Mouse (Mus musculus) bone marrow, adult 2 months (tissue): ENCODE results near the gene Lrrn4cl. TPM values are rescaled to one million over a fixed set of nuclear protein-coding genes. Genes with fewer than 3 reads are reported as not detected.
A peak's percentile ranks its signal among the peaks of the same experiment; 100 is the strongest.

Experiments used
- H3K27ac ChIP-seq: fragments of 200-500 bp; 2 replicates; pipeline ENCODE4 v1.5.1; 2012; ENCODE audit warnings: low read depth, mild to moderate bottlenecking, control low read depth, inconsistent platforms, low read length; ENCODE audit not compliant: control insufficient read depth, poor library complexity, insufficient read depth
- H3K4me1 ChIP-seq: fragments of 200-500 bp; 2 replicates; pipeline ENCODE4 v1.6.1; 2011; ENCODE audit warnings: low read length; ENCODE audit not compliant: control insufficient read depth, insufficient read depth
- H3K4me3 ChIP-seq: fragments of 200-500 bp; replicated peaks from 2 replicates; pipeline ENCODE3; 2011; ENCODE audit warnings: mild to moderate bottlenecking, low read depth, low read length, control low read depth; ENCODE audit not compliant: control insufficient read depth
- CTCF ChIP-seq: fragments of 200-500 bp; IDR thresholded peaks from 2 replicates; pipeline ENCODE4 v1.5.1; 2011; ENCODE audit warnings: low read length, control low read depth; ENCODE audit not compliant: control insufficient read depth, insufficient read depth
- POLR2A ChIP-seq: fragments of 200-500 bp; IDR thresholded peaks from 2 replicates; pipeline ENCODE4 v1.6.1; 2011; ENCODE audit warnings: low read depth, mild to moderate bottlenecking, control low read depth, low read length, borderline replicate concordance; ENCODE audit not compliant: control insufficient read depth
- WGBS: fragments of 180-500 bp; shearing (Covaris S2); methylation state at CpG from one replicate; pipeline ENCODE4 v1.1.7; 2018; 5-methylcytosine and 5-hydroxymethylcytosine counted together
- polyA plus RNA-seq: library from polyadenylated mRNA; stranded (reverse); fragments of >200 nt; gene quantifications from 2 replicates; pipeline ENCODE4 v1.2.4, GENCODE M21; 2011; ENCODE audit warnings: low replicate concordance; ENCODE audit not compliant: missing spikeins, insufficient read depth, insufficient read length

The Lrrn4cl gene
- polyA plus RNA-seq, 1 experiment, result 0.62 TPM

DNA sequence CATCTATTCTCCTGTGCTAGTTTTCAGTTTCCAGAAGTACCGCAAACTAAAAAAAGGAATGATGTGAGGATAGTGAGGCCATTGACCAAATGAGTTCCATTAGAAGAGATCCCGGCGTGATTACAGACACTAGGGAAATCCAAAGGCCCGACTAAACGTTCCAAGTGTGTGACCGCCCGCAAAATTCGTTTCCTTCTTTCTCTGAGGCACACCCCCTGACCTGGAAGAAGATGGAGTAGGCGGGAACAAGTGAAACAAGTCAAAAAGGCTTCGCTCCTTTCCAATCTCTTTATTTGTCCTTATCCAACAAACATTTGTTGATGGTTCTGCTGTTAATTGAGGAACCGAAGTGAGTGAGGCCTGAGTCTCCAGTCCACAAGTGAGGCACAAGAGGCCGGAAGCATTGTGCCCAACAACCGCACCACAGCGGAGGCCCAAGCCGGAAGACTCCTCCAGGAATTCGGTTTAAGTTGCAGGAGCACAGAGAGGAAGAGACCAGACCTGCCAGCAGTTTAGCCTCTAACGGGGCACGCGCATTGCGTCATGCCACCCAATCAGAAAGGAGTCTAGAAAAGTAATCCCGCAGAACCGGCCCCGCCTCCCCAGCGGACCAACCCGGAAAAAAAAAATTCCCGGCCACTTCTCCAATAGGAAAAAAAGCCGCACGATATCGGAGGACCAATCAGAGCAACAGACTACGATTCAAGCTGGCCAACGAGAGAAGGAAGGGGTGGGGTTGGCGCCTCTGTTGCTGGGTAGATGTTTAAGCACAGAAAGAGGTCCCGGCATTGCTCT is 31.6 kb upstream of the Lrrn4cl start, which contains the start of gene Ttc9c:
Gene Ttc9c, minus strand, starts transcription at position 533 of the 795 bp plus-strand sequence.
- TF ChIP-seq POLR2A (peak; percentile 72), CTCF (no peak)
- H3K4me1 ChIP-seq, result peaks cover 1% of the 10 kb centered on the region; the same call in 1 of the 2 replicates
- peak within 1 kb of the TSS; percentile 98 for H3K4me3 ChIP-seq
- peak within 1 kb of the TSS; percentile 98 for H3K27ac ChIP-seq
- under 1% methylated on average over 33 of the region's 33 CpGs for WGBS

DNA sequence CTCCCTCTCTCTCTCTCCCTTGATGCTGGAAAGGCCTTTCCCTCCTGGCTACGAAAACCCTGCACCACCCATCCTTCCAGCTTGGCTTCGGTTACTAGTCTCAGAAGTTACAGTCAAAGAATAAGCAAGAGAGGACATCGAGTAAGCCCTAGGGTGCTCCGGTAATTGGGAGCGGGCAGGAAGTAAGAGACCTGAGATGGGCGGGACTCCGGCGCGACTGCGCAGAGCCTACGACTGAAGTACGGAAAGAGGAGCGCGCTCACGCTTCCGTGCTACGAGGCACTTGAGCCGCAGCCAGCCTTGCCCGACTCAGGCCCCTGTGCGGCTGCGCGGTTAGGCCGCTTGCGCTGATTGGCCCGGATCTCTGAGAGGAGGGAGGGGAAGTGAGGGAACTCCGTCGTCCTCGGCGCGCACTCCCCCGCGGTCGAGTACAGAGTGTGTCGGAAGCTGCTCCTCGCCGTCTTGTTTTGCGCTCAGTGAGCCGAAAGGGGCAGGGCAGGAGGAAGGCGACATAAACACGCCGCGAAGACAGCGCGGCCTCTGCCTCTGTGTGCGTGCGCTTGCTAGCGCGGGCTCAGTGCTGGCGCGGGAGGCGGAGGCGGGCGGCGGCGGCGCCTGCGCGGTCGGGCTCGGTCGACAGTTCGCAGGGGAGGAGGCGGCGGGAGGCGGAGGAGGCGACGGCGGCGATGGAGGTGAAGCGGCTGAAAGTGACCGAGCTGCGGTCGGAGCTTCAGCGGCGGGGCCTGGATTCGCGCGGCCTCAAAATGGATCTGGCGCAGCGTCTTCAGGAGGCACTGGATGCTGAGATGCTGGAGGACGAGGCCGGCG is 30.8 kb upstream of the Lrrn4cl start, which contains the start of gene Hnrnpul2:
Gene Hnrnpul2, plus strand, starts transcription at position 415 of the 828 bp plus-strand sequence.
- H3K4me1 ChIP-seq, result peaks cover 1% of the 10 kb centered on the region; the same call in 1 of the 2 replicates
- peak within 1 kb of the TSS; percentile 98 for H3K4me3 ChIP-seq
- under 1% methylated on average over 83 of the region's 83 CpGs for WGBS
- 0 out of 2 replicates have a peak, but pooled peaks have one; percentile 8 for TF ChIP-seq CTCF
- TF ChIP-seq POLR2A, result peak; percentile 99
- peak within 1 kb of the TSS; percentile 98 for H3K27ac ChIP-seq

DNA sequence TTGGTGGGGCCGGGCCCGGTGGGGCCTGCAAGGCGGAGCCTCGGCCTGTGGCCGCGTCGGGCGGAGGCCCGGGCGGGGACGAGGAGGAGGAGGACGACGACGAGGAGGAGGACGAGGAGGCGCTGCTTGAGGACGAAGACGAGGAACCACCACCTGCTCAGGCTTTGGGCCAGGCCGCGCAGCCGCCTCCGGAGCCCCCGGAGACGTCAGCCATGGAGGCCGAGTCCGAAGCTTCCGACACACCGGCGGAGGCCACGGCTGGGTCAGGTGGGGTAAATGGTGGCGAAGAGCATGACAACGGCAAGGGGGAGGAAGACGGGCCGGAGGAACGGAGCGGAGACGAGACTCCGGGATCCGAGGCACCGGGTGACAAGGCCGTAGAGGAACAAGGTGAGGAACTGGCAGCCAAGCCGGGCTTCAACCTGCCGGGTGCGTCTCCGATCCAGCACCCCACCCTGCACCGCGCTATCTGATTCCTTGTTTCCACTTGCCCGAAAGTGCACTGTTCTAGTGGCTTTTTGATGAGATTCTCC is 30.1 kb upstream of the Lrrn4cl start:
- peaks cover 1% of the 10 kb centered on the region; the same call in 1 of the 2 replicates for H3K4me1 ChIP-seq
- WGBS, result under 1% methylated on average over 48 of the region's 48 CpGs
- TF ChIP-seq POLR2A (peak; percentile 22; the same call in 1 of the 2 replicates), CTCF (no peak)
- peak overlapping the region; percentile 98 for H3K4me3 ChIP-seq
- H3K27ac ChIP-seq, result peak overlapping the region; percentile 98

DNA sequence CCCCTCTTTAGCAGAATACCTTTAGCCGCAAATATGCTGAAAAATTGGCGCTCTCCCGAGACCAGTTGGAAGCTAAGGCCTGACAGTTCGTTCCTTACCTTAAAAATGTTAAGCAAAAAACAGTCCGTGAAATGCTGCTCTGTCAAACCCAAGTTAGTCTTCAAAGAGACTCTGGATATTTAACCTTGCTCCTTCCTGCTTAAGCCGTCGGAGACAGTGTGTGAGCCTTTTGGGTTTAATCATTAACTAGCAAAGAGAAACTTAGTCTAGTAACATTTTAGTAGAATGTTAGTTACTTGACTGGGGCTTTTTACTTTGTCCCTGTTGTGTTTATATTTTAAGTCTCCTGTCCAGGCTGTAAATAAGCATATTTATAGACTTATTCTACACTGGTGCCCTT is 29.4 kb upstream of the Lrrn4cl start:
- peak overlapping the region; percentile 98 for H3K27ac ChIP-seq
- WGBS, result 0% methylated on average over 7 of the region's 7 CpGs
- peaks cover 1% of the 10 kb centered on the region; the same call in 1 of the 2 replicates for H3K4me1 ChIP-seq
- H3K4me3 ChIP-seq, result peak overlapping the region; percentile 98
- TF ChIP-seq CTCF, result no peak
- TF ChIP-seq POLR2A, result no peak

DNA sequence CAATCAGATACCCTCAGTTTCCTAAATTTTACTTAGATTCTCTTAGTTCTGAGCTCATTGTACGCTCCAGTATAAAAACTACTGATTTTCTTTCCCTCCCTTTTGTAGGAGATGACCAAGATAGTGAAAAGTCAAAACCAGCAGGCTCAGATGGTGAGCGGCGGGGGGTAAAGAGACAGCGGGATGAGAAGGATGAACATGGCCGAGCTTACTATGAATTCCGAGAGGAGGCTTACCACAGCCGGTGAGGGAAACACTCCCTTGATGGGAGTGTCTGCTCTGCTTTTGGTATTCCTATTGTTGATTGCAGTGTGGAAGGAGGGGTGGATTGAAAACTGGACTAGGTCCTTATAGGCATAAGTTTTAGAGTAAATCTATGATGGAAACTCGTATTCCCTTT is 27.9 kb upstream of the Lrrn4cl start:
- WGBS, result 83% methylated on average over 8 of the region's 8 CpGs
- Histone ChIP-seq H3K27ac (no peak overlapping the region), H3K4me1 (peaks cover 1% of the 10 kb centered on the region; the same call in 1 of the 2 replicates), H3K4me3 (peak overlapping the region; percentile 26)
- TF ChIP-seq CTCF (no peak), POLR2A (no peak)

DNA sequence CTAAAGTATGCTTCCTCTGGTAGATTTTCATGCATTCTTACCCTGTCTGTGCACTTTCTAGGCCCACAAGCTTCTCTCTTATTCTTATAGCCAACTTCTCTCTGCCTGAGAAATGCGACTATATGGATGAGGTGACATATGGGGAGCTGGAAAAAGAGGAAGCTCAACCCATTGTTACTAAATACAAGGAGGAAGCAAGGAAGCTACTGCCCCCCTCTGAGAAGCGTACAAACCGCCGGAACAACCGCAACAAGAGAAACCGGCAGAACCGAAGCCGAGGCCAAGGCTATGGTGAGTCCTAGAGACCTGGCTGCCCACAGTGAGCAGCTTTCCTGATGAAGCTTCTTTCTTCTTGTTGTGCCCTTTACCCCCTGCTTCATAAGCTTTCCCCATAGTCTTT is 20.9 kb upstream of the Lrrn4cl start, which contains the start of gene AC129217.1:
Gene AC129217.1, plus strand, starts transcription at position 114 of the 400 bp plus-strand sequence.
- 24% methylated on average over 8 of the region's 8 CpGs for WGBS
- no peaks in the 10 kb centered on the region for H3K4me1 ChIP-seq
- peak within 1 kb of the TSS; percentile 40 for H3K4me3 ChIP-seq
- no peak for TF ChIP-seq POLR2A
- no peak for TF ChIP-seq CTCF
- peak within 1 kb of the TSS; percentile 74; the same call in 1 of the 2 replicates for H3K27ac ChIP-seq

DNA sequence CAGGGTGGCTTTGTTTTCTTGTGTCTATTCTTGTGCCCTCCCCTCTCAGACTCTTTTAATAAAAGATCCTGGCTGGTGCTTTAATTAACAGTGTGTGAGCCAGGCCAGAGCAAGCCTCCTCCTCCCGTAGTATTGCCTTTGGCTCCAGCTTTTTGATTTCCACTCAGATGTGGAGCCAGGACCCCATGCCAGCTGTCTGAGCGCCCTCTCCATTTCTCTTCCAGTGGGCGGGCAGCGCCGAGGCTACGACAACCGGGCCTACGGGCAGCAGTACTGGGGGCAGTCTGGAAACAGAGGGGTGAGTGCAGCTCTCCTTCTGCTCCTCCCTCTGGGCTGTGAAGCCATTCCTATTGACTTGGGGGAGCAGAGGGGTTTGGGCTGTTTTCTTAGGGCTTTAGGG is 19.9 kb upstream of the Lrrn4cl start:
- H3K4me3 ChIP-seq, result no peak overlapping the region
- H3K27ac ChIP-seq, result no peak overlapping the region
- H3K4me1 ChIP-seq, result no peaks in the 10 kb centered on the region
- TF ChIP-seq POLR2A (no peak), CTCF (no peak)
- 95% methylated on average over 8 of the region's 8 CpGs for WGBS

DNA sequence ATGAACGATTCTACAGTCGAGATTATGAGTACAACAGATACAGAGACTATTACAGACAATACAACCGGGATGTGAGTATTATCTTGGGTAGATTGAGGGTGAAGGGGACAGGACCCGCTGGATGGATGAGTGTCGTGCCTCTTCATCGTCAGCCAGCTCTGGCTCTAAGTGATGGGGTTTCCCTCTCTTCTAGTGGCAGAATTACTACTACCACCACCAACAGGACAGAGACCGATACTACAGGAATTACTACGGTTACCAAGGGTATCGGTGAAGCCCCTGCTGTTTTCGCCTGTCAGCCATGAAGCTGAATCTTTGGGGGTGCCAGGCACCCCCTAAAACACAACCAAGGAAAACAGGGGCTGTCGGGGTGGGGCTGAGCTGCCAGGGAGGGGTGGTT is 19.3 kb upstream of the Lrrn4cl start:
- Histone ChIP-seq H3K4me1 (no peaks in the 10 kb centered on the region), H3K4me3 (no peak overlapping the region), H3K27ac (no peak overlapping the region)
- 86% methylated on average over 11 of the region's 11 CpGs for WGBS
- TF ChIP-seq CTCF (no peak), POLR2A (no peak)
